Mouse (Mus musculus) layer of hippocampus, adult 18-20 months (tissue): Measurements from ENCODE around the gene Socs4. TPM values are rescaled to one million over a fixed set of nuclear protein-coding genes. Genes with fewer than 3 reads are reported as not detected.
"Not testable (repeated sequence)": the region's sequence is repeated elsewhere in the genome, so short reads cannot be mapped to it uniquely, and the experiment has no call there.

Source experiments
- DNase-seq, 2 experiments: peaks; one replicate each; pipeline ENCODE4 v3.0.0; 2022; ENCODE audit warnings: low spot score in 2 of 2
- total RNA-seq, 2 experiments: library from RNA; stranded (reverse); gene quantifications; 2 replicates each; pipeline ENCODE4 v1.2.3; 2021

Gene Socs4
- total RNA-seq, 2 experiments from 2014 or later, result 11.7 to 13.2 TPM

GRCm38 (mm10) chr14:47286215-47286614 is 9.5 kb downstream of the Socs4 start:
- DNase-seq, result no peak

- DNase-seq, result no peak
Observed at GRCm38 (mm10) chr14:47287021-47287420, 10.3 kb downstream of the Socs4 start.

- no peak for DNase-seq
Observed at GRCm38 (mm10) chr14:47291772-47292171, 15.0 kb downstream of the Socs4 start.

GRCm38 (mm10) chr14:47294136-47294535 is 17.4 kb downstream of the Socs4 start:
- no peak for DNase-seq

- no peak for DNase-seq
Observed at GRCm38 (mm10) chr14:47296232-47296631, 19.5 kb downstream of the Socs4 start.

GRCm38 (mm10) chr14:47297785-47298407 is 21.2 kb downstream of the Socs4 start, which contains the start of gene Mapk1ip1l:
Mapk1ip1l (plus strand) TSS chr14:47298266.
- peak; percentile 87 to 91 for DNase-seq

GRCm38 (mm10) chr14:47298408-47298792 is 21.7 kb downstream of the Socs4 start:
- DNase-seq, result no peak

- DNase-seq, result no peak
Observed at GRCm38 (mm10) chr14:47298819-47299261, 22.1 kb downstream of the Socs4 start.

- DNase-seq, result no peak
Observed at GRCm38 (mm10) chr14:47302885-47303680, 26.4 kb downstream of the Socs4 start.

- DNase-seq, result no peak
Observed at GRCm38 (mm10) chr14:47304814-47305405, 28.2 kb downstream of the Socs4 start.

- DNase-seq, result no peak
Observed at GRCm38 (mm10) chr14:47305933-47306332, 29.2 kb downstream of the Socs4 start.

GRCm38 (mm10) chr14:47307669-47308068 is 30.9 kb downstream of the Socs4 start:
- DNase-seq, result no peak

GRCm38 (mm10) chr14:47309061-47309460 is 32.3 kb downstream of the Socs4 start:
- no peak for DNase-seq

- no peak for DNase-seq
Observed at GRCm38 (mm10) chr14:47310342-47311181, 33.8 kb downstream of the Socs4 start.

GRCm38 (mm10) chr14:47319362-47319761 is 42.6 kb downstream of the Socs4 start:
- no peak for DNase-seq

- not testable (repeated sequence) for DNase-seq
Observed at GRCm38 (mm10) chr14:47321581-47321980, 44.9 kb downstream of the Socs4 start.

- DNase-seq, result peak in 1 of 2 experiments; percentile 45
Observed at GRCm38 (mm10) chr14:47325965-47326761, 49.4 kb downstream of the Socs4 start.

- no peak for DNase-seq
Observed at GRCm38 (mm10) chr14:47327347-47327746, 50.6 kb downstream of the Socs4 start.

- DNase-seq, result no peak
Observed at GRCm38 (mm10) chr14:47331920-47332319, 55.2 kb downstream of the Socs4 start.

- peak; percentile 56 to 87 for DNase-seq
Observed at GRCm38 (mm10) chr14:47334819-47335218, 58.1 kb downstream of the Socs4 start.
